Mouse (Mus musculus) monocyte, adult 2 months (primary cell): ENCODE measurements around the gene Rps16.
"Not testable (repeated sequence)": the region's sequence is repeated elsewhere in the genome, so short reads cannot be mapped to it uniquely, and the experiment has no call there.

Experiments
- DNase-seq, 2 experiments: peaks; one replicate each; pipeline ENCODE4 v3.0.0; 2022; ENCODE audit warnings: low spot score in 2 of 2, low read depth in 1 of 2

Rps16 gene

GRCm38 (mm10) chr7:28386462-28386861, 36.0 kb downstream of the Rps16 start:
- DNase-seq, result peak; percentile 68 to 86

- not testable (repeated sequence) for DNase-seq
Measured at GRCm38 (mm10) chr7:28386877-28387276, 36.4 kb downstream of the Rps16 start.

- DNase-seq, result not testable (repeated sequence)
Measured at GRCm38 (mm10) chr7:28387384-28387783, 36.9 kb downstream of the Rps16 start.

GRCm38 (mm10) chr7:28390331-28390730, 39.9 kb downstream of the Rps16 start:
- DNase-seq, result no peak

GRCm38 (mm10) chr7:28392429-28393271, 42.2 kb downstream of the Rps16 start, which contains the start of the genes Med29 and Paf1:
Med29 (minus strand) TSS chr7:28392708.
Paf1 (plus strand) TSS chr7:28392951.
- DNase-seq, result peak; percentile 91 to 95

- no peak for DNase-seq
Measured at GRCm38 (mm10) chr7:28393272-28393951, 43.0 kb downstream of the Rps16 start.

GRCm38 (mm10) chr7:28395425-28395824, 45.0 kb downstream of the Rps16 start:
- DNase-seq, result no peak

GRCm38 (mm10) chr7:28398000-28398399, 47.5 kb downstream of the Rps16 start:
- DNase-seq, result no peak

GRCm38 (mm10) chr7:28398696-28399340, 48.4 kb downstream of the Rps16 start:
- DNase-seq, result no peak

- no peak for DNase-seq
Measured at GRCm38 (mm10) chr7:28401030-28401429, 50.6 kb downstream of the Rps16 start.

GRCm38 (mm10) chr7:28401942-28402341, 51.5 kb downstream of the Rps16 start:
- DNase-seq, result no peak
